Mouse (Mus musculus) lung, embryonic 14.5 days (tissue): ENCODE data around the gene Cchcr1. TPM values are rescaled to one million over a fixed set of nuclear protein-coding genes. Genes with fewer than 3 reads are reported as not detected.

ENCODE experiments used
- ATAC-seq: fragments of 200-750 bp; cut with Nextera tagmentation; 2 replicates; pipeline ENCODE4 v1.8.0; 2017; ENCODE audit warnings: mild to moderate bottlenecking, moderate TSS enrichment, moderate library complexity; ENCODE audit not compliant: insufficient read depth
- DNase-seq: peaks from one replicate; pipeline ENCODE4 v3.0.0-alpha.2; 2015
- H3K27ac ChIP-seq: fragments of 300-500 bp; sonication (generic); 2 replicates; pipeline ENCODE4 v1.5.1; 2014; ENCODE audit warnings: low read depth, mild to moderate bottlenecking, moderate library complexity
- H3K27me3 ChIP-seq: fragments of 300-500 bp; sonication (generic); 2 replicates; pipeline ENCODE4 v1.6.1; 2014; ENCODE audit warnings: low read length, control low read depth; ENCODE audit not compliant: insufficient read depth
- H3K36me3 ChIP-seq: fragments of 300-500 bp; sonication (generic); 2 replicates; pipeline ENCODE4 v1.6.1; 2014; ENCODE audit warnings: control low read depth; ENCODE audit not compliant: insufficient read depth
- H3K4me1 ChIP-seq: fragments of 300-500 bp; sonication (generic); 2 replicates; pipeline ENCODE4 v1.6.1; 2014; ENCODE audit warnings: antibody characterized with exemption, control low read depth; ENCODE audit not compliant: insufficient read depth
- H3K4me2 ChIP-seq: fragments of 300-500 bp; sonication (generic); 2 replicates; pipeline ENCODE4 v1.6.1; 2014; ENCODE audit warnings: mild to moderate bottlenecking
- H3K4me3 ChIP-seq: fragments of 300-500 bp; sonication (generic); 2 replicates; pipeline ENCODE4 v1.5.1; 2014; ENCODE audit warnings: low read depth, low read length
- H3K9ac ChIP-seq: fragments of 300-500 bp; sonication (generic); 2 replicates; pipeline ENCODE4 v1.6.1; 2014
- H3K9me3 ChIP-seq: fragments of 300-500 bp; sonication (generic); 2 replicates; pipeline ENCODE4 v1.6.1; 2016; ENCODE audit warnings: low read depth, low read length, control low read depth
- CTCF ChIP-seq: IDR thresholded peaks from 2 replicates; pipeline ENCODE4 v1.5.1; 2016; ENCODE audit warnings: antibody characterized with exemption, low read depth
- WGBS: fragments of 180-500 bp; shearing (Covaris S2); extraction: QIAGEN DNeasy Blood & Tissue Kit; methylation state at CpG from one replicate; pipeline ENCODE4 v1.1.7; 2014; 5-methylcytosine and 5-hydroxymethylcytosine counted together
- polyA plus RNA-seq: library from polyadenylated mRNA; unstranded; fragments of >200 nt; fragmentation: Nextera tagmentation; extraction: Ambion mirVana; gene quantifications from 2 replicates; pipeline ENCODE4 v1.2.1, GENCODE M21; 2014

Gene Cchcr1
- polyA plus RNA-seq, 1 experiment from 2014 or later: 20.3 TPM

DNA sequence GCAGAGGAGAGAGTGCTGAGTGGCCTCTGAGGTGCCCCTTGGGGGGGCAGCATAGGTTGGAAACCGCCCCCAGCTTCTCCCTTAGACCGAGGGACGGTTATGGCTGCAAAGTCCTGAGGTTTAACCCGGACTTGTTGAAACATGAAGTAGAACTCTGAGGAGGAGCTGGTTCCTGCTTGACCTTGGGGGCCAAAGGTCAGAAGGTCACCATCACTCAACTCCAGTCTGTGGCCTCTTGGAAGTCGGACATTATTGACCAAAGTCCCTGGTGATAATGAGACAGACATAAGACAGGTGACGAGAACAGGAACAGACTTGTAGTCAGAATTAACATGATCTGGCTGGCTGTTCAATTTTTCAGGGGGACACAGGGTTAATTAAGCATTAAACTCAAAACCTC, 2.1 kb upstream of the Cchcr1 start:
- peaks cover 14% of the 10 kb centered on the region; the same call in 1 of the 2 replicates for H3K36me3 ChIP-seq
- H3K9me3 ChIP-seq: no peaks in the 10 kb centered on the region
- no peak overlapping the region for H3K27ac ChIP-seq
- H3K9ac ChIP-seq: peak overlapping the region; percentile 9; the same call in 1 of the 2 replicates
- H3K4me1 ChIP-seq: peaks cover 9% of the 10 kb centered on the region; the same call in 1 of the 2 replicates
- peak overlapping the region; percentile 95 for H3K4me2 ChIP-seq
- H3K27me3 ChIP-seq: no peaks in the 10 kb centered on the region
- peak overlapping the region; percentile 51 for H3K4me3 ChIP-seq
- ATAC-seq (no peak), DNase-seq (no peak)
- TF ChIP-seq CTCF: no peak
- 45% methylated on average over 6 of the region's 6 CpGs for WGBS

DNA sequence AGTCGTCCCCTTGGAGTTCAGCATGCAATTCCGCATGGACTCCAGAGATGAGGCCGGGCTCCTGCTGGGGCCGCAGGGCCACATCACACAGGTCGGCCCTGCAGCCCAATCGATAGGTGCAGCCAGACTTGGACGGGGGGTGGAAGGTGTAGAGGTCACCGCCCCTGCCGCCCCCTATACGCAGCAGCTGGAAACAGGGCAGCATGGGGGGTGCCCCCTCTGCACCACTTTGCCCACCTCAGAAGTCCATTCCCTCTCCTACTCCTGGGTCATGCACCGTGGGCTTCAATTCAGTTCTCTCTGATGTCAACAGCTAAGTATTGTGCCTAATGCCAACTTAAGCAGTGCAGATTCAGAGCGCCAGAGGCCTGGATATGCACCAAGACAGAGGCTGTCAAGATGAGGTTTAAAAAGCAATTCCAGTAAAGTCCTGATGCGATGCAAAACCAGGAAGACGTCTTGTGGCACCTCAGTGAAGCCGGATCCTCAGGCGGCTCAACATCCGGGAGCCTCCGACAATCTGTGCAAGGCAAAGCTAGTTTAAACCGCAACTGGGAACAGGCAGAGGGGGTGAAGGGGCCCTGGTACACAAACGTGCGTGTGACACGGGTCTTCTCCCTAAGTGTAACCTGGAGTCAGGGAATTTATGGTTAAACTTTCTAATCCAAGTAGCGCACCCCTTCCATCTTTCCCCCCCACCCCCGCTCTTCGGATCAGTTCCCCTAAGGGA, 824 bp upstream of the Cchcr1 start:
- Histone ChIP-seq H3K27me3 (no peaks in the 10 kb centered on the region), H3K9ac (peak overlapping the region; percentile 68), H3K4me3 (peak overlapping the region; percentile 51), H3K9me3 (no peaks in the 10 kb centered on the region), H3K36me3 (peaks cover 16% of the 10 kb centered on the region; the same call in 1 of the 2 replicates), H3K27ac (peak overlapping the region; percentile 14; the same call in 1 of the 2 replicates), H3K4me2 (peak overlapping the region; percentile 95), H3K4me1 (peaks cover 9% of the 10 kb centered on the region; the same call in 1 of the 2 replicates)
- DNase-seq (peak; percentile 76), ATAC-seq (peak; percentile 18)
- TF ChIP-seq CTCF: no peak
- WGBS: 3% methylated on average over 25 of the region's 25 CpGs

DNA sequence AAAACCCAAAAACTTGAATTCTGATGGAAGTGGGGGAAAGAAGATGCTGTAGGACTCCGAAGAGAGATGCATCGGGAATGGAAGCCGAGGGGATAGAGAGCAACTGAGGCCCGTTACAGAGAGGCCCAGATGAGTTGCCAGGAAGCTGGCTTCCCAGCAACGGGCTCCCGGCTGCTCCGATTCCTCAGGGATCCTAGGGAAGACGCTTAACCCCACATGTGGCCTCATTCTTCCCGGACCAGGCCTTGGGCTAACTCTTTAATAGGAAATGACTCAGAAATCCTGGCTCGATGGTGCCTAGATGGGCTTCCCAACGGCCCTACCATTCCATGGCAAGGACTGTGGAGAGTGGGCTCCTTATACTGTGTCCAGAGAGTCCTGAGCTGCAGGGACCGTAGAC, 626 bp downstream of the Cchcr1 start:
- Histone ChIP-seq H3K4me1 (peaks cover 9% of the 10 kb centered on the region; the same call in 1 of the 2 replicates), H3K4me3 (peak overlapping the region; percentile 51), H3K27me3 (no peaks in the 10 kb centered on the region), H3K4me2 (peak overlapping the region; percentile 95), H3K27ac (peak overlapping the region; percentile 66), H3K9me3 (no peaks in the 10 kb centered on the region), H3K9ac (peak overlapping the region; percentile 64), H3K36me3 (peaks cover 21% of the 10 kb centered on the region; the same call in 1 of the 2 replicates)
- WGBS: 4% methylated on average over 12 of the region's 12 CpGs
- DNase-seq (peak; percentile 38), ATAC-seq (no peak)
- no peak for TF ChIP-seq CTCF

DNA sequence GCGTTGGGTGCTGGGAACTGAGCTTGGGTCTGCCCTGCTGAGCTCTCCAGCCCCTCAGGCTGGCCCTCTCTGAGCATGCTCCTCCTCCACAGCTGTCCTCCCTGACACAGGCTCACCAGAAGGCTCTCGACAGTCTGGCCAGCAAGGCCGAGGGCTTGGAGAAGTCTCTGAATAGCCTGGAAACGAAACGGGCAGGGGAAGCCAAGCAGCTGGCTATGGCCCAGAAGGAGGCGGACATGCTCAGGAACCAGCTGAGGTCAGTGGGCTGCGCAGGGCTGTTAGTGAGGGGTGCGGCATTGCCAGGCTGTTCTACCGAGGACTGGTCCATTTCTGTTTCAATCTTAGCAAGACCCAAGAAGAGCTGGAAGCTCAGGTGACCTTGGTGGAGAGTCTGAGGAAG, 7.5 kb downstream of the Cchcr1 start:
- Histone ChIP-seq H3K4me3 (no peak overlapping the region), H3K9me3 (no peaks in the 10 kb centered on the region), H3K4me1 (no peaks in the 10 kb centered on the region), H3K36me3 (peaks cover 75% of the 10 kb centered on the region), H3K27me3 (no peaks in the 10 kb centered on the region), H3K9ac (no peak overlapping the region), H3K4me2 (no peak overlapping the region), H3K27ac (no peak overlapping the region)
- ATAC-seq: no peak
- WGBS: 83% methylated on average over 9 of the region's 9 CpGs
- TF ChIP-seq CTCF: no peak
- DNase-seq: no peak

DNA sequence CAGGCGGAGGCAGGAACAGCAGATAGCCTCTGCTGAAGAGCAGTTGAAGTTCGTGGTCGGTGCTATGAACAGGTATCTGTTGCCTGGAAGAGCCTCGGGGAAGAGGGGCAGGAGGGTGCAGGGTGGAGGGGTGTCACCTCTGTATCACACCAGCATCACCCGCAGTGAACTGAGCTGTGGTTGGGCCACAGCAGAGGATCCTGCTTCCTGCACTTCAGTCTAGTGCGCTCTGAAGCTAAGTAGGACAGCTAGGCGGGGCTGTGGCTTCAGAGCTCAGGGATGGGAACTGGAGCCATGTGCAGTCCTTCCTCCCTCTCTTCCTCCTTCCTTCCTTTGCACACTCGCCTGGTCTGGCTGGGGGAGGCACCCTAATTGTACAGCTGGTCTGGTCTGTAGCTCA, 9.7 kb downstream of the Cchcr1 start:
- Histone ChIP-seq H3K4me1 (no peaks in the 10 kb centered on the region), H3K9me3 (no peaks in the 10 kb centered on the region), H3K4me3 (no peak overlapping the region), H3K36me3 (peaks cover 77% of the 10 kb centered on the region), H3K27ac (no peak overlapping the region), H3K27me3 (no peaks in the 10 kb centered on the region), H3K9ac (no peak overlapping the region), H3K4me2 (no peak overlapping the region)
- ATAC-seq (no peak), DNase-seq (no peak)
- TF ChIP-seq CTCF: no peak
- 74% methylated on average over 8 of the region's 8 CpGs for WGBS

DNA sequence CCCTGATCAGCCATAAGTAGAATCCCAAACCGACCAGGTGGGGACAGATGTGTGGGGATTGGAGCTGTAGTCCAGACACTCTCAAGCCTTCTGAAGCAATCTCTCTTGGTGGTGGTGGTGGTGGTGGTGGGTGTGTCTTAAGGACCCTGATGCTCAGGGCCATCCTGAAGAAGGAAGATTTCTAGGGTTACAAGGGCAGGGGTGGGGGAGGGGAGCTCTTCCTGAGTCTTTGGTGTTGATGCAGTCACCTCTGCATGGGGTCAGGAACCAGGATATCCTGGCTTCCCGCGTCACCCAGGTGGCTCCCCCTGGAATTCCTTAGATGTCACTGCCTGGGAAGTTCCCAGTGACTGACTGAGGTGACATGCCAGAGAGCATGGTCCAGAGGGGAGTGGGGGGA, 15.5 kb downstream of the Cchcr1 start:
- ATAC-seq (no peak), DNase-seq (no peak)
- H3K4me3 ChIP-seq: no peak overlapping the region
- H3K4me2 ChIP-seq: no peak overlapping the region
- H3K27ac ChIP-seq: no peak overlapping the region
- H3K27me3 ChIP-seq: no peaks in the 10 kb centered on the region
- peaks cover 31% of the 10 kb centered on the region for H3K36me3 ChIP-seq
- 5% methylated on average over 3 of the region's 3 CpGs for WGBS
- no peaks in the 10 kb centered on the region for H3K4me1 ChIP-seq
- H3K9ac ChIP-seq: no peak overlapping the region
- H3K9me3 ChIP-seq: no peaks in the 10 kb centered on the region
- TF ChIP-seq CTCF: no peak

DNA sequence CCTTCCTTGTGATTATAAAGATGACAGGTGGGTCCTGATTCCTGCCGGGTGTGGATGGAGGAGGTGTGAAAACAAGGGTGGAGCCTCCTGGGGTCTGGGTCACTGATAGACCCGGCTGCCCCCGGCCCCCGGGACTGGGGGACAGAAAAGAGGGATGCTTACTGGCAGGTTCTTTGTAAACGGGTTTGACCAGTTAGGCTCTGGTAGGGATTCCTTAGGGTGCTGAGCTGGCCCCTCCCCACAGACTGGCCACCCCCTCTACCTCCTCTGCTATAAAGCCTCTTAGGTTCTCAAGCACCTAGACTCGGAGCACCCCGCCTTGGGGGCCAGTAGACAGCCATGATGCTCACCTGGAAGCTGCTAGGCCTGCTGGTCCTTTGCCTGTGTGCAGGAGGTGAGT, 16.0 kb downstream of the Cchcr1 start, which contains the start of gene Psors1c2:
Gene Psors1c2 (plus strand): TSS at position 301 of the 400 bp plus-strand sequence.
- Histone ChIP-seq H3K9me3 (no peaks in the 10 kb centered on the region), H3K4me3 (no peak within 1 kb of the TSS), H3K27me3 (no peaks in the 10 kb centered on the region), H3K36me3 (peaks cover 25% of the 10 kb centered on the region), H3K4me2 (no peak within 1 kb of the TSS), H3K4me1 (no peaks in the 10 kb centered on the region), H3K9ac (no peak within 1 kb of the TSS), H3K27ac (no peak within 1 kb of the TSS)
- TF ChIP-seq CTCF: no peak
- DNase-seq: no peak
- ATAC-seq: peak; percentile 17; the same call in 1 of the 2 replicates
- 20% methylated on average over 7 of the region's 7 CpGs for WGBS
